Mouse (Mus musculus) stomach, postnatal 0 days (tissue): ENCODE results near the gene Dhrs7. TPM values are rescaled to one million over a fixed set of nuclear protein-coding genes. Genes with fewer than 3 reads are reported as not detected.

Experiments
- ATAC-seq: fragments of 200-750 bp; cut with Nextera tagmentation; 2 replicates; pipeline ENCODE4 v1.8.0; 2017; ENCODE audit not compliant: low FRiP score, low TSS enrichment
- DNase-seq: peaks from one replicate; pipeline ENCODE4 v3.0.0-alpha.2; 2016; ENCODE audit warnings: low spot score
- H3K27ac ChIP-seq: fragments of 300-500 bp; sonication (generic); replicated peaks from 2 replicates; pipeline ENCODE4 v1.5.1; 2014; ENCODE audit warnings: mild to moderate bottlenecking, control low read depth
- H3K27me3 ChIP-seq: fragments of 300-500 bp; sonication (generic); 2 replicates; pipeline ENCODE4 v1.6.1; 2014; ENCODE audit warnings: low read length; ENCODE audit not compliant: control insufficient read depth, insufficient read depth
- H3K36me3 ChIP-seq: fragments of 300-500 bp; sonication (generic); 2 replicates; pipeline ENCODE4 v1.6.1; 2014; ENCODE audit warnings: low read length, mixed read lengths; ENCODE audit not compliant: control insufficient read depth, insufficient read depth
- H3K4me1 ChIP-seq: fragments of 300-500 bp; sonication (generic); replicated peaks from 2 replicates; pipeline ENCODE4 v1.6.1; 2014; ENCODE audit warnings: antibody characterized with exemption; ENCODE audit not compliant: control insufficient read depth, insufficient read depth
- H3K4me2 ChIP-seq: fragments of 300-500 bp; sonication (generic); replicated peaks from 2 replicates; pipeline ENCODE4 v1.6.1; 2014; ENCODE audit warnings: low read depth, mild to moderate bottlenecking, control low read depth, moderate library complexity
- H3K4me3 ChIP-seq: fragments of 300-500 bp; sonication (generic); 2 replicates; pipeline ENCODE4 v1.5.1; 2014; ENCODE audit warnings: low read depth, low read length, control low read depth
- H3K9ac ChIP-seq: fragments of 300-500 bp; sonication (generic); 2 replicates; pipeline ENCODE4 v1.6.1; 2014; ENCODE audit warnings: mild to moderate bottlenecking, low read length, control low read depth, mixed read lengths
- H3K9me3 ChIP-seq: fragments of 300-500 bp; sonication (generic); 2 replicates; pipeline ENCODE4 v1.6.1; 2016; ENCODE audit warnings: low read length; ENCODE audit not compliant: control insufficient read depth
- CTCF ChIP-seq: IDR thresholded peaks from 2 replicates; pipeline ENCODE4 v1.5.1; 2016; ENCODE audit warnings: antibody characterized with exemption, low read depth, mild to moderate bottlenecking, moderate library complexity
- EP300 ChIP-seq: optimal IDR thresholded peaks from 2 replicates; pipeline ENCODE3; 2016; ENCODE audit warnings: antibody characterized with exemption
- WGBS: fragments of 180-500 bp; shearing (Covaris S2); extraction: QIAGEN DNeasy Blood & Tissue Kit; methylation state at CpG from one replicate; pipeline ENCODE4 v1.1.7; 2014; 5-methylcytosine and 5-hydroxymethylcytosine counted together
- polyA plus RNA-seq: library from polyadenylated mRNA; unstranded; fragments of >200 nt; fragmentation: Nextera tagmentation; extraction: Ambion mirVana; gene quantifications from 2 replicates; pipeline ENCODE4 v1.2.1, GENCODE M21; 2015

Dhrs7 gene
- polyA plus RNA-seq, 1 experiment from 2014 or later, result 55.9 TPM

DNA sequence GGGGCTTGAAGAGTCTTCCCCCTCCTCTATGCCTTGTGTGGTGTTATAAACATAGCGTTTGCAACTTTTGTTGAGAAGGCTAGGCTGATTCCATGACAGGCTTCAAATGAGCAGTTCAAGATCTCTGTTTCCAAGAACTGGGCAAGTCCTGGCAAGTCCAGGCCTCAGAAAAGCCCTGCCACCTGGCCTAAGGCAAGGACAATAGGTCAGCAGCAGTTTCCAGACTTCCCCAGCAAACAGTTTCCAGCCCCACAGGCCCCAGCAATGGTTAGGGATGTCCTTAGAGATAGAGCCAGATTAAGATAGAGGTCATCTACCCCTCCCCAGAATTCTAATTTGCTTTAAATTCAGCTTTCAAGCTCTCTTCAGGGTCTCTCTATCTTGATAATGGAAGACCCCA is 17.2 kb upstream of the Dhrs7 start:
- 84% methylated on average over 1 of the region's 1 CpGs for WGBS
- H3K9ac ChIP-seq, result no peak overlapping the region
- H3K4me2 ChIP-seq, result no peak overlapping the region
- no peaks in the 10 kb centered on the region for H3K4me1 ChIP-seq
- H3K4me3 ChIP-seq, result no peak overlapping the region
- TF ChIP-seq EP300 (no peak), CTCF (no peak)
- ATAC-seq (no peak), DNase-seq (no peak)
- no peaks in the 10 kb centered on the region for H3K36me3 ChIP-seq
- H3K27me3 ChIP-seq, result no peaks in the 10 kb centered on the region
- H3K27ac ChIP-seq, result no peak overlapping the region
- H3K9me3 ChIP-seq, result no peaks in the 10 kb centered on the region

DNA sequence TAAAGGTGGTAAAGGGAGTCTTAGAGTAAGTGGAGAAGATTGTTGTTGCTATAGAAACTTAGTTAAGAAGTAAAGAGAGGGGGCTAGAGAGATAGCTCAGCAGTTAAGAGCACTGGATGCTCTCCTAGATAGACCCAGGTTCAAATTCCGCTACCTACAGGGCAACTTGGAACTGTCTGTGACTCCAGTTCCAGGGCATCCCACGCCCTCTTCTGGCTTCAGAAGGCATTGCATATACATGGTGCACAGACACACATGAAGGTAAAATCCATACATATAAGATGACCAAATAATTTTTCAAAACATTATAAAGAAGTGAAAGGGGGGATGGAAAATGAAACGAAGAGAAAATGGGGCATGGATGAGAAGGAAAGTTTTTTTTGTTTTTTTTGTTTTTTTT is 14.9 kb upstream of the Dhrs7 start:
- no peaks in the 10 kb centered on the region for H3K36me3 ChIP-seq
- no peaks in the 10 kb centered on the region for H3K9me3 ChIP-seq
- no peak overlapping the region for H3K4me2 ChIP-seq
- no peak overlapping the region for H3K4me3 ChIP-seq
- WGBS, result 68% methylated on average over 3 of the region's 3 CpGs
- H3K9ac ChIP-seq, result no peak overlapping the region
- no peak for ATAC-seq
- no peak overlapping the region for H3K27ac ChIP-seq
- no peak for DNase-seq
- H3K27me3 ChIP-seq, result no peaks in the 10 kb centered on the region
- H3K4me1 ChIP-seq, result no peaks in the 10 kb centered on the region
- TF ChIP-seq CTCF (peak; percentile 24; the same call in 1 of the 2 replicates), EP300 (no peak)

DNA sequence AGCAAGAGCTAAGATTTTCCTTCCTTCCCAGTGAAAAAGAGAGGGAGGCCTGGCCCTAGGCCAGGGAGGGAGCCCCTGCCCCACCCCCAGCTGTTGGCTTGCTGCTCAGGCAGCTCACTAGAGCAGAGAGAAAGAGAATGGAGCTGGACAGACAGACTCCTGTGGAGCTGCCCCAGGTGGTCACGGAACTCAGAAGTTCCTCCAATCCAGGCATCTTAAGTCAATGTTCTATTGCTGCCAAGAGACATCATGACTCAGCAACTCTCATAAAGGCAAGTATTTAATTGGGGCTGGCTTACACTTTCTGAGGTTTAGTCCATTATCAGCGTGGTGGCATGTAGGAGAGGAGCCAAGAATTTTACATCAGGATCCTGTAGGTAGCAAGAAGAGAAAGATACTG is 10.1 kb upstream of the Dhrs7 start:
- Histone ChIP-seq H3K4me1 (no peaks in the 10 kb centered on the region), H3K9me3 (no peaks in the 10 kb centered on the region), H3K4me3 (no peak overlapping the region), H3K27me3 (no peaks in the 10 kb centered on the region), H3K27ac (no peak overlapping the region), H3K9ac (no peak overlapping the region), H3K4me2 (no peak overlapping the region), H3K36me3 (no peaks in the 10 kb centered on the region)
- 67% methylated on average over 2 of the region's 2 CpGs for WGBS
- no peak for ATAC-seq
- no peak for DNase-seq
- TF ChIP-seq CTCF, result no peak
- TF ChIP-seq EP300, result no peak

DNA sequence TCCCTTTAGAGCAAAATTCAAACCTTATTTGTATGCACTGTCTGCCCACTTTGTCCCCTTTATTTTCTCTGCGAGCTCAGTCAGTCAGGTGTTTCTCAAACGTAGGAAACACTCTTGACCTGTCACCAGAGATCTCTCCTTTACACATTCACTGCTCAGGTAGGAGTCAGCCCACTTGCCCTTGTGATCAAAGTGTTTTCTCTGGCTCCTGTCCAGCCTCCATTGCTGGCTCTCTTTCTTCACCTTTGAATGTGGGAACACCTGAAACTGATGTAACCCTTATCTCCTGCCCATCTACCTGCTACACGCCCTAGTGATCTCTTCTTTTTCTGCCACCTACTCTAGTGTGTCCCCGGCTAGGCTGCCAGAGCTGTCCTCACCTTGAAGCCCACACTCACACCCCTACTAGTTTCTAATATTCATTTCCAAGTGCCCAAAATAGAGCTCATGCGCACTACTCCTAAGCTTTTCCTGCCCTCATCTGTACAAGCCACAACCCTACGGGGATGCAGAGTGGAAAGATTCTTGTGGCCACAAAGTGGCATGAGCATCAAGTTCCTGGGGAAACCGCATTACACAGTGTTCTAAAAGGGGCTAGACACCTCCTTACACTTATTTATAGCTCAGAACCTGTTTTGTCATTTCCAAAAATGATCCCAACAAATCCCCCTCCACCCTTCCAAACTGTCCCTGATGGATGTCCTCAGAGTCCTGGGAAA is 9.5 kb upstream of the Dhrs7 start:
- no peak overlapping the region for H3K9ac ChIP-seq
- H3K4me1 ChIP-seq, result no peaks in the 10 kb centered on the region
- H3K4me2 ChIP-seq, result no peak overlapping the region
- H3K27ac ChIP-seq, result no peak overlapping the region
- DNase-seq (no peak), ATAC-seq (no peak)
- no peak overlapping the region for H3K4me3 ChIP-seq
- TF ChIP-seq CTCF (no peak), EP300 (no peak)
- WGBS, result 67% methylated on average over 7 of the region's 7 CpGs
- no peaks in the 10 kb centered on the region for H3K27me3 ChIP-seq
- H3K9me3 ChIP-seq, result no peaks in the 10 kb centered on the region
- H3K36me3 ChIP-seq, result no peaks in the 10 kb centered on the region

DNA sequence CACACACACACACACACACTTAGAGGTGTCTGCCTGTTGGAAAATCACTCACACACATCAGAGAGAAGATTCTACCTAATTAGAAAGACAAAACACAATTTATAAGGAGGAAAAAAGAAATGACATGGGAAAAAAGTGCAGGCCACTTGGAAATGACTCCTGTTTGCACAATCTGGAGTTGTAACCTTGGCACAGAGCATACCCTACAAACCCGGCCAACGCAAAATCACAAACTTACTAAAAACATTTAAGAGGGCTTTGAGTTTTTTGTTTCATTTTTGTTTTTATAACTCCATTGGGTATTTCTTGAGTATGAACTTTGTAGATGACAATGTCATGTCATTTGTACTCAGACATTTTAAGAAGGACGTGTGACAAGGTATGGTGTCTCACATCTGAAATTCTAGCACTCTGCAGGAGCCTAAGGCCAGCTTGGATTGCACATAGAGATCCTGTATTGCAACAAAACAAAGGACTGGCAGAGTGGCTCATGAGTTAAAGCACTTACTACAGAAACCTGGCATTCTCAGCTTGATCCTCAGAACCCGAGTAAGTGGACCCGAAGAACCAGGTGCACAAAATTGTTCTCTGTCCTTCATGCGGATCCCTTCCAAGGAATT is 6.9 kb upstream of the Dhrs7 start:
- Histone ChIP-seq H3K4me1 (no peaks in the 10 kb centered on the region), H3K4me3 (no peak overlapping the region), H3K4me2 (no peak overlapping the region), H3K27me3 (no peaks in the 10 kb centered on the region), H3K9me3 (no peaks in the 10 kb centered on the region), H3K27ac (no peak overlapping the region), H3K9ac (no peak overlapping the region), H3K36me3 (no peaks in the 10 kb centered on the region)
- no peak for DNase-seq
- no peak for ATAC-seq
- WGBS, result 91% methylated on average over 6 of the region's 6 CpGs
- TF ChIP-seq EP300 (no peak), CTCF (no peak)

DNA sequence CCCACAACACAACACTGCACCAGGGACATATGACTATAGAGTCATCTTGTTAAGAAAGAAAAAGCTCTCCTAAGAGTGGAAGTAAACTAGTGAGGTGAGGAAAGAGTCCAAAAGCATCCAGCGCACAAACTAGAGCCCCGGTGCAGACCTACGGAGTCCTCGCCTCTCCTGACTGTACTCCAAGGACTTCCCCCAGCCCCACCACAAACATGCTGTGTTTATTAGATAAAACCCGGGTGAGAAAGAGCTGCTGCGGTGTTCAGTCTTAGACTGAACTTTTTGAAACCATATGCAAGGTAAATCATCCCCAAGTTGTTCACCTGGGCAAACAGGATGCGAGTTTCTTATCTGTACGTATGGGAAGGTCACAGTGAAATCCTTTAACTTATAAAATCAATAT is 6.2 kb upstream of the Dhrs7 start:
- H3K27me3 ChIP-seq, result no peaks in the 10 kb centered on the region
- no peak for ATAC-seq
- no peaks in the 10 kb centered on the region for H3K36me3 ChIP-seq
- H3K4me2 ChIP-seq, result no peak overlapping the region
- no peak overlapping the region for H3K27ac ChIP-seq
- no peak for DNase-seq
- H3K9me3 ChIP-seq, result no peaks in the 10 kb centered on the region
- 75% methylated on average over 8 of the region's 8 CpGs for WGBS
- H3K4me1 ChIP-seq, result no peaks in the 10 kb centered on the region
- no peak overlapping the region for H3K9ac ChIP-seq
- TF ChIP-seq EP300 (no peak), CTCF (no peak)
- H3K4me3 ChIP-seq, result no peak overlapping the region
